Mouse (Mus musculus) mouse embryonic stem cell (cell line): ENCODE results near the gene Ppp4r3b.

Experiments
- in situ Hi-C, 2 experiments: fragments of 300-500 bp; cut with MboI; formaldehyde crosslinking; loops; 1 replicate in 1 of 2; 3 replicates in 1 of 2; pipeline ENCODE4 v1.14.3; 2019 to 2020; ENCODE audit warnings: low sequenced_read_pairs in 2 of 2, low pct_unique_long_range_greater_than_20kb in 1 of 2, mixed read lengths in 1 of 2; ENCODE audit not compliant: unreplicated experiment in 1 of 2

Ppp4r3b gene

GRCm38 (mm10) chr11:29228957-29229356, 56.3 kb downstream of the Ppp4r3b start:
- in situ Hi-C loops = no loop called here

- in situ Hi-C loops = no loop called here
Observed at GRCm38 (mm10) chr11:29233569-29233968, 60.9 kb downstream of the Ppp4r3b start.

DNA sequence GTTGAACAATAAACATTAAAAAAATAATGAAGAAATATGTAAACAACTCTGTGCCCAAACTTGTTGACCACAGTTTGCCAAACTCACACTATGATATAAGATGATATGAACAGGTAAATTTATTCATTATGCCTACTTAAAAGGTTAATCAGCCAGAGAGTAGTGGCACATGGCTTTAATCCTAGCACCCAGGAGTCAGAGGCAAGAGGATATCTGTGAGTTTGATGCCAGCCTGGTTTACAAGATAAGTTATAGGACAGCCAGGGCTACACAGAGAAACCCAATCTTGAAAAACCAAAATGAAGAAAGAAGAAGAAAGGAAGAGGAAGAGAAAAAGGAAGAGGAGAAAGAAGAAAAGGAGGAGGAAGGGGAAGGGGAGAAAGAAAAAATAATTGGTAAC, 64.7 kb downstream of the Ppp4r3b start:
- in situ Hi-C loops = no loop called here

- in situ Hi-C loops = no loop called here
Observed at GRCm38 (mm10) chr11:29238047-29238446, 65.4 kb downstream of the Ppp4r3b start.

DNA sequence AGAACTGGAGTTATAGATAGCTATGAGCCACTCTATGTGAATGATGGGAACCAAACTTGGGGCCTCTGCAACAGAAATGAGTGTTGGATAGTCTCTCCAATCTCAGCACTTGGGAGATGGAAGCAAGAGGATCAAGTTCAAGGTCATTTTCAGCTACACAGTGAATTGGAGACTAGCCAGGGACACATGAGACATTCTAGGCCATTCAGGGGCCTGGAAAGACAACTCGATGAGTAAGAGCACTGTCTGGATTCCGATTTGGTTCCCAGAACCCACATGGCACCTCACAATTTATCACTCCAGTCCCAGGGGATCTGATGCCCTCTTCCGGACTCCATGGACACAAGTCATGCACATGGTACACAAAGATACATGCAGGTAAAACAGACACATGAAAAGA, 65.9 kb downstream of the Ppp4r3b start:
- in situ Hi-C loops = no loop called here

DNA sequence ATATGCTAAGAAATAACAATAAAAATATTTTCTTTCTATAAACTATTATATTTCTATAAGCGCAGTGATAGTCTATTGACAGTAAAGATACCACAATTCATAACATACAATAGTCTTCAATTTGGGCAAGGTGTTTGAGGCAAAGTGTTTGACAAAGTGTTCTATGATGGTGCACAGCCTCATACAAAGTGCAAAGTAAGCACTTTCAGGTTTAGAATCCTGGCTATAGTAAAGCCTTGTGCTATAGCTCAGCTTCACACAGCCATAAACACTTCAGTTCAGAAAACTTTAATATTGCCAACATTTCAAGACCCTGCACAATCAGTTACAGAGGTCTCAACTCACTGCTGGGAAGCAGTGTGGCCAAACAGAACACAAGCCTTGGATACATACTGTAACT, 66.7 kb downstream of the Ppp4r3b start:
- in situ Hi-C loops = no loop called here

GRCm38 (mm10) chr11:29241961-29242360, 69.3 kb downstream of the Ppp4r3b start:
- in situ Hi-C loops = no loop called here

DNA sequence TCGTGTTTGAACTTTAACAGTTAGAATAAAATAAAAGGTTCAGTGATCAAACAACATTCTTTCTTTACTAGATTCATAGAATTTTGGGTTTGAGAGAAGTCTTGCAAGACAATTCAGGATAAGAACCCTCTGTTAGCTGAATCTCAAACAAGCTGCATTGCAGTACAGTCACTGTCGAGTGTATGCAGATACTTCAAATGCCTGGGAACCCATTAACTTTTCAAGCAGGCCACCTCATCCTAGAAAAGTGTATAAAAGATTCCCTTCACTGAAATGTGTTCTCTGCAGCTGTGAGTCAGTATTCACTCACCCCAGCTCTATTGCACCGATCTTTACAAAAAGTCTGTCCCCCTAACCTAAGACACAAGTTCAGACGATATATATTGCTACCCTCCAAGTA, 73.3 kb downstream of the Ppp4r3b start:
- in situ Hi-C loops = no loop called here

DNA sequence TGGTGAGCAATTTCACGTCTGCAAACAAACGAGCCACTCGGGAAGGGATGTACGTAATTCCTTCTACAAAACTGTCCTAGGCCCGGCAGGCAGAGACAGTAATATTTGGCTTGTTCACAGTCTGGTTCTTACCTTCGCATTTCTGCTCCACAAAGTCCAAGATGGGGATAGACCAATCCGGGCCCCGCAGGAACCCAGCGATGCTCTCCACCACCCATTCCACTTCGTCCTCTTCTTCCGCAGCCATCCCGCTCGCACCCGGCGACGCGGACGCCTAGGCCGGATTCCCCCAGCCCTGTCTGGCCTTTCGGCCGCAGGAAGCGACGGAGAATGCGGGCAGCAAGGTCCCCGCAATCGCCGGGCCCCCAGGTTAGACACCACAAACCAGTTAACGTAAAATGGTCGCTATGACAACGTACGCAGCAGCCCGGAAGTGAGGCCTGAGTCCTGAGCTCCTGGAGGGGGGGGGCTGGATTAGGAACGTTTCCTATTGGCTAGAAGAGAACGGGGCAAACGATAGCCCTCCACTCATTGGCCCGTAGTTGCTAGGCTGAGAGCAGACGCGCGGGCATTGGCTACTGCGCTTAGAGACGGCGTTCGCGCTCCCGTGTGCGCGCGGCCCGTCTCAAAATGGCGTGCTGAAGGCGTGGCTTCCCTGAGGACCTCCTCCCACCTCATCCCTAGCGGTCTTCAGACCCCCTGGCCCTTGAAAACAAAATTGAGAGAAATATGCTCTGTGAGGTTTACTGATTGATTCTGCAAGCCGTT, 74.4 kb downstream of the Ppp4r3b start, which contains the start of gene Cfap36:
Gene Cfap36 (minus strand): TSS at position 527 of the 768 bp plus-strand sequence.
- in situ Hi-C loops = no loop called here

DNA sequence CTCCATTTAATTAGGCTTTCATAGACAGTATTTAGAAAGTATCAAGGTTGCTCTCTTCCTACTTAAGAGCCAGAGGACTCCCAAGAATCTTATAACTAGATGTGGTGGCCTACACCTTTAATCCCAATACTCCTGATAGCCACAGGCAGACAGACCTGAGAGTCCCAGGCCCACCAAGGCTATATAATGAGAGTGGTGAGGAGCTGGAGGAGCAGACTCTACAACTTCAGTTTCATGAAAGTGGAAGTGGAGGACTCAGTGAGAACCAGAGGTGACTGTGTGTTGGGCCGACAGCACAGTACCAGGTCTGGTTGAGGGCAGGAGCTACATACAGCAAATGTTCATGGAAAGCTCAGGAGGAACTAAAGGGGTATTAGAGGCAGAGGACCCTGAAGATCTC, 75.0 kb downstream of the Ppp4r3b start:
- in situ Hi-C loops = no loop called here

- in situ Hi-C loops = no loop called here
Observed at GRCm38 (mm10) chr11:29248386-29248785, 75.7 kb downstream of the Ppp4r3b start.

- in situ Hi-C loops = loop anchor here in 1 of 2 experiments (25.0 kb wide), 1 partner anchor 258 kb away; the partner anchor contains the start of gene Prorsd1
Observed at GRCm38 (mm10) chr11:29254643-29255042, 82.0 kb downstream of the Ppp4r3b start.

GRCm38 (mm10) chr11:29267824-29268223, 95.1 kb downstream of the Ppp4r3b start:
- in situ Hi-C loops = loop anchor here in 1 of 2 experiments (25.0 kb wide), 1 partner anchor 244 kb away; the partner anchor contains the start of gene Prorsd1
